Mouse (Mus musculus): ENCODE measurements around the gene Saa4. TPM values are rescaled to one million over a fixed set of nuclear protein-coding genes. Genes with fewer than 3 reads are reported as not detected.
"Not testable (repeated sequence)": the region's sequence is repeated elsewhere in the genome, so short reads cannot be mapped to it uniquely, and the experiment has no call there.

Gene Saa4
- total RNA-seq (2021), result not detected
- long read RNA-seq, experiment 1, result 0 reads
- long read RNA-seq, experiment 2, result 0 reads

DNA sequence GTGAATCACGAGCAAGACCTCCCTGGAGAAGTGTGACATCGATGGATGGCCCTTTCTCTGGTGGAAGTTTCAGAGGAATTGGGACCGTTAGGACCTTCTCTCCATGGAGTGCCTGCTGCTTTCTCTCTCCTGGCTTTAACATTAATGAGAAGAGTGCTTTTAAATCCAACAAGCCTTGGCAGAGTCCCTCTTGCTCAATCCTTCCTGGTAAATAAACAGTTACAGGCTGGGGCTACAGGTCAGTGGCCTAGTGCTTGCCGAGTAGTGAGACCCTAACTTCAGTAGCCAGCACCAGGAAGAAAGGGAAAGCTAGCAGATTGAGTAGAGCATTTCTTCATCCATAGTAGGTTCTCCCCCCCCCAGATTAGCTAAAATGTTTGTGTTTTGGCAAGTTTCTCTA, at the start of gene Saa4:
Gene Saa4 (minus strand): TSS at position 146 of the 400 bp plus-strand sequence.
- DNase-seq, result no peak
- intact Hi-C loops (cut with DNase I), result no loop called here

- intact Hi-C loops (cut with DNase I), result no loop called here
- DNase-seq, result peak; percentile 19 to 42
Measured at GRCm38 (mm10) chr7:46770706-46771105, 38.3 kb upstream of the Saa4 start.

GRCm38 (mm10) chr7:46768451-46768850, 36.0 kb upstream of the Saa4 start:
- intact Hi-C loops (cut with DNase I), result loop anchor here (2.0 kb wide), 1 partner anchor 52 kb away; no protein-coding TSS in a partner anchor
- DNase-seq, result no peak

DNA sequence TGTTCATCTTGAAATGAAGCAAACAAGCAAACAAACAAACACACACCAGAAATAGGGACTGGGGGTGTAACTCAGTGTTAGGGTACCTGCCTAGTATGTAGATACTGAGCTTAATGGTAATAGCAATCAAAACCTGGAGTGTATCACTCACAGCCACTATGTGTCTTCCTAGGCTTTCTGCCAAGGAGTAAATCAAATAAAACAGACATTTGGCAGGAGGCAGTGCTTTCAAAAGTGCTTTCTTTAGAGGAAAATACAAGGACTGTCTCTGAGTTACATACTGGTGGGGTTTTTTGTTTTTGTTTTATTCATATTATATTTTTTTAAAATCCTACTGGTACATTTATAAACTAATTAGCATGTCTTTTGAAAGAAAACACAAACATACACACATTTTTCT, 35.0 kb upstream of the Saa4 start:
- DNase-seq, result no peak
- intact Hi-C loops (cut with DNase I), result no loop called here

DNA sequence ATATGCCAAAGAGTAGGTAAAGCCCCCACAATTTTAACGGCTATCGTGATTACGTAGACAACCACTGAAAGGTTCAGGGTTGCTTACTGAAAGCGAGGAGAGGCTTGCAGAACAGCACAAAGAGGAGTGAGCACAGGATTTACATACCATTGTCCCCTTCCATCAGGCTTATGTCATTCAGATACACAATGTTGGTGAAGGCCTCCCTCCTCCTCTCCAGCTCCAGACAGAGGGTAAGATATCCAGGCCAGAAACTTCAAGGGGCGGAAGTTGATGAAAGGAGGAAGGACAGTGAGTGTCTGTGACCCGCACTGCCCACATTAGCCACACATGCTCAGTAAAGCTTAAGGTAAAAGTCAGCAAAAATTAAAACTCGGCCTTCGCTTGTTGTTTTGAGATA, 32.3 kb upstream of the Saa4 start:
- DNase-seq, result no peak
- intact Hi-C loops (cut with DNase I), result no loop called here

GRCm38 (mm10) chr7:46762601-46763000, 30.2 kb upstream of the Saa4 start:
- no peak for DNase-seq
- intact Hi-C loops (cut with DNase I), result no loop called here

- intact Hi-C loops (cut with DNase I), result no loop called here
Measured at GRCm38 (mm10) chr7:46761049-46761795, 28.8 kb upstream of the Saa4 start.

GRCm38 (mm10) chr7:46751490-46751889, 19.1 kb upstream of the Saa4 start, which contains the start of gene Saa2:
Gene Saa2 (plus strand): TSS chr7:46751790.
- no peak for DNase-seq
- intact Hi-C loops (cut with DNase I), result no loop called here

More at GRCm38 (mm10) chr7:46761049-46761795, 28.8 kb upstream of the Saa4 start:
- DNase-seq, result no peak

GRCm38 (mm10) chr7:46748459-46748858, 16.1 kb upstream of the Saa4 start:
- no peak for DNase-seq
- intact Hi-C loops (cut with DNase I), result no loop called here

DNA sequence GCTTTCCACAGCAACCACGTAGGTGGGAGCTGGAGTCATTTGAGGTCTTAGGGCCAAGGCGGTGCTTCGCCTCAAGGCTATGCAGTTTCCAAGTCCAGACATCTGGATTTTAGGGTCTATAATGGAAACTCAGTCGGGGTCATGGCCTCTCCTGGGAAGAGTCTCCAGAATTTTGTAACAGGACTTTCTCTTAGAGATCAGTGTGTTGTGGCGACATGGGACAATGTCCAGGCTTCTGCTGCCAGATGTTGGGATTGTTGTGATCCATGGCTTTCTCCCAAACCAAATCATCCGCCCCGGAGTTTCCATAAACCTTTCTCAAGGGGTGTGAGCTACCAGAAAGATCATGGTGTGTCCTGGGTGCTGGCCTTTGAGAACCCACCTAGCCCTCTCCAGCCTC, 14.0 kb upstream of the Saa4 start:
- peak; percentile 21 to 37 for DNase-seq
- intact Hi-C loops (cut with DNase I), result no loop called here

DNA sequence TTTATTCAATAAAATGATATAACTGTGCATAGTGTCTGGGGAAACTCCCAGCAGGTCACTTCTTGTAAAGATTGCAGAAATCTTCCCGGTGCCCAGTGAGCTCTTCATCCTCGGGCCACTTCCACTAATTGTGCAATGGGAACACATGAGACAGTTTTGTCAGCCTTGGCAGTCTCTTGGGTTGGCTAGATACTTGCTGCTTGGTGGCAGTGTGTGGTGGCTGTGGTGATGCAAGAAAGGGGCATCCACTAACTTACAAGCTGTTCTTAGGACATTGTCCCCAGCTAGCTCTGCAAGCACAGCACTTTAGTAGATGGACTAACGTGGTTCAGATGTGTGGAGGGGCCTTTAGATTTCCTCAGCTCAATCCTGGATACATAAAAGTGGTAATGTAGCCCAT, 13.4 kb upstream of the Saa4 start:
- DNase-seq, result no peak
- intact Hi-C loops (cut with DNase I), result loop anchor here (1.0 kb wide), 1 partner anchor 12 kb away; no protein-coding TSS in a partner anchor

DNA sequence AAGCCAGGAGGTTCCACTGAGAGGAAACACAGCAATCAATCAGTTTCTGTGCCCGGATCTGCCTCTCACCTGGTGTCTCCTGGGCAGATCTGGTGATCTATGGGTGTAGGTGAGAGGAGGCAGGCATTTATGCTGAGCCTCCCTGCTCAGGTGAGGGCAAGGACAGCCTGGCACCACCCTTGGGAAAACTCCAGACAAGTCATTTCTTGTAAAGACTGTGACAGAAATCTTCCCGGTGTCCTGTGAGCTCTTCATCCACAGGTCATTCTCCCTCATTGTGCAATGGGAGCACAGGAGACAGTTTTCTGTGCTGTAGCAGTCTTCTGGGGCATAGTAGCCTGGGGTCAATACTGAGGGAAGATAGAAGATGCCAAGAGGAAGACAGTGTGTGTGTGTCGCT, 10.5 kb upstream of the Saa4 start, which contains the start of gene Saa1:
Gene Saa1 (minus strand): TSS at position 101 of the 400 bp plus-strand sequence.
- DNase-seq; intact Hi-C loops (cut with DNase I): not testable (repeated sequence)

GRCm38 (mm10) chr7:46740041-46740440, 7.6 kb upstream of the Saa4 start:
- intact Hi-C loops (cut with DNase I); DNase-seq: not testable (repeated sequence)

DNA sequence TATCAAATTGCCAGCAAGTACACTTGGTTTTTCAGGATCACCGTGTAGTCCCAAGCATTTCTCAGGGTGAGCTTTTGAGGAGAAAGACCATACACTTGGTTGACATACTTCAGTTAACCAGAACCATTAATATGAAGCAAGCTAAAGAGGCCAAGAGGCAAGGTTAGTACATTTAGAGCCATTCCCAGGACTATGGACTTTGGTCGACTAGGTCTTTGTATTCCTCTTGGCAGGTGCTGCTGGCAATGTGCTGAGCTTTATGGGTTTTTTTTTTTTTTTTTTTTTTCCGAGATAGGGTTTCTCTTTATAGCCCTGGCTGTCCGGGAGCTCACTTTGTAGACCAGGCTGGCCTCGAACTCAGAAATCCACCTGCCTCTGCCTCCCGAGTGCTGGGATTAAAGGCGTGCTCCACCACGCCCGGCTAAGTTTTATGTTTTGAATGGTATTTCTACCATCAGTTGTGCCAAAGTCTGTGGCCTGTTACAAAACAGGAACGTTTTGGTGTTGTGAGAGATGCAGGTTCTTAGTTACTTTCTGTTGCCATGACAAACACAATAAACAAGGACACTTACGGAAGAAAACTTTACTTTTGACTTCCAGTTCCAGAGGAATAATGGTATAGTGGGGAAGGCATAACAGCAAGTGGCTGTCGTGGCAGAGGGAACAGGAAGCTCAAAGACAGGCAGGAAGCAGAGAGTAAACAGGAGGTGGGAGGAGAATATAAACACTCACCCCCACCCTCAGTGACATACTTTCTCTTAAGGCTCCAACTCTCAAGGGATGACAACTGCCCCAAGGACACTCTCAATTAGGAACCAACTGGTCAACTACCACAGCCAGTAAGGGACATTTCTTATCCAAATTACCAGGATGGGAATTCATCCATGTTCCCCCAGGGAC, 6.4 kb upstream of the Saa4 start:
- intact Hi-C loops (cut with DNase I), result no loop called here
- no peak for DNase-seq

DNA sequence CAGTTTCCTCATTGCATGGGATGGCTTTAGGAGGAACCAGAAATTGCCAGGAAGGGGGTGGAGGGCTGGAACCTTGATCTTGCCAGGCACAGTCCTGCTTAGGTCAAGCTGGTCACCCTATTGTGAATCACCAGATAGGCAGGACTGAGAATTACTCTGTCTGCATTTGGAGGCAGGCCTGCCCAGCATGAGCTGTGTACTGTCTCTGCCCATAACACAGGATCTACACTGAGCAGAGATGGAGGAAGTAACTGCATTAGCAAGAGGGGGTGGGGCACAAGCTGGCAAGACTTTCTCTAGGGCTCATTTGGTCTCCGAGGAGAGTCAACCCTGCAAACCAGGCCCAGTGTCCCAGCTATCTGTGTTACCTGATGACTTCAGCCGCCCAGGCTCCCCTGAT, 2.6 kb upstream of the Saa4 start:
- DNase-seq, result no peak
- intact Hi-C loops (cut with DNase I), result loop anchor here (1.0 kb wide), 1 partner anchor 10 kb away; no protein-coding TSS in a partner anchor

DNA sequence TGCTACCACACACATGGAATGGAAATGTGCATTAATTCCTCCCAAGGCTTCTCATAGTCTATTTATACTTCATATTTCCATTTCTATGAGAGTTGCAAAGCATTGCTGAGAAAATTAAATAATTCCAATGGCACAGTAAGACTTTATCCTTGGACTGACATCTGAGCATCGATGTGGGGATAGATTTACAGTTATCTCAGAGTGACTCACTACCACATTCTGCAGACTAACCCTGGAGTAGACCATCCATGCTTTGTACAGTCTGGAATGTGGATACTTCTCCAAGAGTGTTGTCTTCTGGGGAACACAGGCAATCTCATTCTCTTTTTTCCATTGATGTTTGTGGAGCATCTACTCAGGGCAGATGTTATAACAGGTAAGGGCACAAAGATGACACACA, 4.8 kb downstream of the Saa4 start:
- DNase-seq, result no peak
- intact Hi-C loops (cut with DNase I), result no loop called here

GRCm38 (mm10) chr7:46724396-46724795, 8.0 kb downstream of the Saa4 start:
- intact Hi-C loops (cut with DNase I), result no loop called here
- no peak for DNase-seq

DNA sequence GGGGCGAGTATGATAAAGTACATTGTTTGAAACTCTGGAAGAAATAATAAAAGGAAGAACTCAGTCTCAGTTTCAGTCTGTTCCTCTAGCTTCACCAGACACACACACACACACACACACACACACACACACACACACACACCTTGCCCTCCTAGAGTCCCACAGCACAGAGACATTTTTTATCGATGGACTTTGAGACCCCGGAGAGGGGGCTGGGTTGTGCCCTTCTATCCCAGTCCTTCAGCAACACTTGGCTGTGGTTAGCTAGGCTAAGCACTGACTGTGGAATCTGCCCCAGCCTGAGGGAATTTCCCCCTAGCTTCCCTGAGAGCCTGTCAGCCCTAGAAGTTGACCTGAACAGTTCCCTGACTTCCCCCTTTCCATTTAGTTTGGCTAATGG, 8.6 kb downstream of the Saa4 start:
- no peak for DNase-seq
- intact Hi-C loops (cut with DNase I), result no loop called here

- DNase-seq, result no peak
- intact Hi-C loops (cut with DNase I), result no loop called here
Measured at GRCm38 (mm10) chr7:46723354-46723753, 9.0 kb downstream of the Saa4 start.

GRCm38 (mm10) chr7:46720460-46720859, 11.9 kb downstream of the Saa4 start:
- DNase-seq, result no peak
- intact Hi-C loops (cut with DNase I), result no loop called here

- peak in 1 of 2 experiments; percentile 43 for DNase-seq
- intact Hi-C loops (cut with DNase I), result no loop called here
Measured at GRCm38 (mm10) chr7:46719526-46719925, 12.9 kb downstream of the Saa4 start.

Measured in gastrocnemius, postnatal 36 days (tissue).